Mouse (Mus musculus) kidney, adult 2 months (tissue): ENCODE results near the gene Aox1.

Source experiments
- CTCF ChIP-seq: fragments of 200-500 bp; conservative IDR thresholded peaks from 2 replicates; pipeline ENCODE4 v1.5.1; 2011; ENCODE audit warnings: low read depth, mild to moderate bottlenecking, control low read depth, low read length, moderate library complexity, mixed read lengths; ENCODE audit not compliant: insufficient read depth, insufficient read length
- POLR2A ChIP-seq: fragments of 200-500 bp; IDR thresholded peaks from one replicate; pipeline ENCODE4 v1.6.1; 2011; ENCODE audit warnings: low read depth, low read length, control low read depth

DNA sequence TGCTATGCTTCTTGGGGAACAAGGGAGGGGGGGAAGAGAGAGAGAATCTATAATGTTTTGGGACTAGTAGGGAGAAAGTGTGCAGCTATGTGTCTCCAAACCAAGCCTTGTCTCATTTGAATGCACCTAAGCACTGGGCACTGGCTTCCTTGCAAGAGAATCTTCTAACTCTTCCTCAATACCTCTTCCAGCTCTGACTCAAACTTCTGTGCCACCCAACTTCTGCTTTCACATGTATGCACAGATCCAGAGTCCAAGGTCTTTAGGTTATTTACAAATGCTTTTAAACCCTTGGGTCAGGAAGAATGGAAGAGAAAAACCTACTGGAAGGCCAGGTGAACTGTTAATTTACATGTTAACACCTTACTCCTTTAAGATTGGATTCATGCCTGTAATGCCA is 83.7 kb downstream of the Aox1 start:
- TF ChIP-seq CTCF (no peak), POLR2A (no peak)
